8 mouse cellular contexts compared by ENCODE assay signal in the genomic region with DNA sequence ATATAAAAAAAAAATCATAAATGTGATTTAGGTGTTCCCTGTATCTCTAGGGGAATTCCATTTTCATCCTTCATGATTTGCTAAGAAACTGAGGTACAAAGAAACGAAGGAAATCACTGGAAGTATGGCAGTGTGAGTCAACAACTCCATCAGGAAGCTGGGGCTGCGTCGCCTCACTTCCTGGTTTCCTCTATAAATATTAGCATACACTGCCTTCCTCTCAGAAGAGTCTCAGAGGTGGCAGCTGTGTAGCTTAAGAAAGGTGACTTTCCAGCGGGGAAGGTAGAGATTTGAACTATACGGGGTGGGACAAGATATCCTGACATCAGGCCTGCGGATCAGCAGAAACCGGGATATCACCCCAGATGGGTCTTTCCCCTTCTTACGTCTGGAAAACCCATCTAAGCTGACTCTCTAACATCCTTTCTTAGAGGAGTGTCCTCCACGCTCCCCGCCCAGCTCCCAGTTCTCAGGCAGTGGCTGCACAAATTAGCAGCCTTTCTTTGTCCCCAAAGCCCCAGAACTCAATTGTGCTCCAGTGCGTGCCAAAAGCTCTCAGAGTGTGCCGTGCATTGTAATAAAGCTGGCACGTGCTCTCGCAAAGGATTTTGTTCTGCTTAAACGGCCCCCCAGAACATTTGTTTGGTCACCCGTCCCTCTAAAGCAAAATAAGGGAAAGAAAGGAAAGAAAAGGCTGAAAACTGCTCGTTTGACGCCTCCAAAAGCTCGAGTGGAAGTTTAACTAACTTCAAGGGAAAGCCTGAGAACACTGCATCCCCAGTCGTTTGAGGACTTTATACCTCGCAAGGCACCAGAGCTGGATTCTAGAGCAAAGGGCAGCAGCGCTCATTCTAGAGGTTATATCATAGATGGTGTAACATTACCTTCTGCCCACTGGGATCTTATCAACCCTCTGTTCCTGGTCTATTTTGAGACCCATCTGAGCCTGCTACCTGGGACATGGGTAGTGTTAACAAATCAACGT. TPM values are rescaled to one million over a fixed set of nuclear protein-coding genes. Genes with fewer than 3 reads are reported as not detected.
DNase-seq lines count a peak whose midpoint lies in the region; ATAC-seq and TF ChIP-seq lines count a peak whose summit lies in the region.

No protein-coding gene starts in this region.

- no peak for TF ChIP-seq CTCF in kidney, postnatal 0 days (IDR thresholded peaks at IDR 0.05; ENCODE audit: low read depth)

- no peak overlapping the region for H3K4me3 ChIP-seq in heart, embryonic 16.5 days (ENCODE audit: low read length)
- no peak overlapping the region for H3K4me3 ChIP-seq in kidney, postnatal 0 days (replicated peaks; ENCODE audit: low read depth, low read length)

- H3K27ac ChIP-seq in heart, embryonic 16.5 days (ENCODE audit: low read length): peak overlapping the region; percentile 88
- H3K27ac ChIP-seq in kidney, postnatal 0 days: peak overlapping the region; percentile 37; the same call in 1 of the 2 replicates

- H3K9me3 ChIP-seq in heart, embryonic 16.5 days (replicated peaks; ENCODE audit: control insufficient read depth, low read length): 0 out of 2 replicates have a peak, but pooled peaks cover 2% of the 10 kb centered on the region
- H3K9me3 ChIP-seq in kidney, postnatal 0 days (replicated peaks; ENCODE audit: low read length): no peaks in the 10 kb centered on the region

- no peaks in the 10 kb centered on the region for H3K27me3 ChIP-seq in heart, embryonic 16.5 days (ENCODE audit: control insufficient read depth, insufficient read depth, low read length)
- H3K27me3 ChIP-seq in kidney, postnatal 0 days (ENCODE audit: insufficient read depth, low read length): no peaks in the 10 kb centered on the region

- H3K9ac ChIP-seq in heart, embryonic 16.5 days (ENCODE audit: low read length): peak overlapping the region; percentile 48
- H3K9ac ChIP-seq in kidney, postnatal 0 days (ENCODE audit: low read depth, low read length): no peak overlapping the region

- peak overlapping the region; percentile 45 for H3K4me2 ChIP-seq in heart, embryonic 16.5 days (ENCODE audit: low read depth, low read length)
- H3K4me2 ChIP-seq in kidney, postnatal 0 days (ENCODE audit: low read length): peak overlapping the region; percentile 21; the same call in 1 of the 2 replicates

- H3K36me3 ChIP-seq in heart, embryonic 16.5 days (ENCODE audit: control insufficient read depth, insufficient read depth): no peaks in the 10 kb centered on the region; the same call in 1 of the 2 replicates
- no peaks in the 10 kb centered on the region for H3K36me3 ChIP-seq in kidney, postnatal 0 days (ENCODE audit: insufficient read depth, low read length)

- peaks cover 26% of the 10 kb centered on the region for H3K4me1 ChIP-seq in heart, embryonic 16.5 days (ENCODE audit: control insufficient read depth, insufficient read depth, low read length)
- H3K4me1 ChIP-seq in kidney, postnatal 0 days (replicated peaks; ENCODE audit: insufficient read depth, low read length): no peaks in the 10 kb centered on the region

- peak; percentile 79 for ATAC-seq in heart, embryonic 16.5 days (replicated peaks; ENCODE audit: extremely low read depth, insufficient read depth, low FRiP score)
- ATAC-seq in kidney, postnatal 0 days (replicated peaks; ENCODE audit: low FRiP score, low read depth): no peak
- no peak for ATAC-seq in activated CD4-positive, CD25-positive, alpha-beta regulatory T cell, adult 4 months

- peak; percentile 34 for DNase-seq in adrenal gland, postnatal 14 days
- no peak for DNase-seq in adrenal gland, postnatal 36 days
- peak; percentile 72 for DNase-seq in embryo, embryonic 11 days
- peak; percentile 37 for DNase-seq in kidney, postnatal 0 days (ENCODE audit: low spot score)
- peak; percentile 51 for DNase-seq in mesoderm, embryonic 11.5 days (ENCODE audit: low read depth, low spot score)
- no peak for DNase-seq in right cerebral cortex, postnatal 25 days

- WGBS in heart, embryonic 16.5 days: 35% methylated on average over 23 of the region's 23 CpGs
- WGBS in kidney, postnatal 0 days: 29% methylated on average over 23 of the region's 23 CpGs

RNA-seq across cellular contexts. Expression of gene Rreb1, which starts 17.0 kb away (rescaled TPM):
- 61.9 and 67.6 TPM in 2 replicates for total RNA-seq in adrenal gland, postnatal 14 days (2021)
- 10 to 100 TPM; 54.1 to 71.5 TPM for total RNA-seq in adrenal gland, postnatal 36 days (2021)
- polyA plus RNA-seq in heart, embryonic 16.5 days (2015; fragmentation: Nextera tagmentation; extraction: Ambion mirVana): 13.0 TPM in 2 replicates
- polyA plus RNA-seq in kidney, postnatal 0 days (2015; fragmentation: Nextera tagmentation; extraction: Ambion mirVana): 9.0 and 10.4 TPM in 2 replicates
- 1 to 10 TPM; 3.0 to 4.9 TPM for polyA plus RNA-seq in activated CD4-positive, CD25-positive, alpha-beta regulatory T cell, adult 4 months (2017; shearing (Covaris generic))

Comparison
In these comparisons a context has a peak if more than half of its experiments do, and no peak if none do; other contexts are left out.
1. DNase-seq: peak in adrenal gland, postnatal 14 days (single experiment), embryo, embryonic 11 days (single experiment), kidney, postnatal 0 days (single experiment) and mesoderm, embryonic 11.5 days (single experiment); none in adrenal gland, postnatal 36 days (0 of 2) and right cerebral cortex, postnatal 25 days (single experiment).